Mouse (Mus musculus) CD8-positive naive resting alpha-beta T cell, adult 2 months (primary cell): ENCODE measurements around the gene Cx3cl1.

Source experiments
- DNase-seq, 2 experiments: peaks; one replicate each; pipeline ENCODE4 v3.0.0; 2022; ENCODE audit warnings: low read depth in 2 of 2, low spot score in 2 of 2

The Cx3cl1 gene

GRCm38 (mm10) chr8:94800278-94800968 is 28.6 kb downstream of the Cx3cl1 start:
- DNase-seq: no peak

- DNase-seq: no peak
Measured at GRCm38 (mm10) chr8:94801293-94802095, 29.7 kb downstream of the Cx3cl1 start.

- DNase-seq: no peak
Measured at GRCm38 (mm10) chr8:94802375-94802774, 30.6 kb downstream of the Cx3cl1 start.

- DNase-seq: no peak
Measured at GRCm38 (mm10) chr8:94803551-94803950, 31.7 kb downstream of the Cx3cl1 start.

- no peak for DNase-seq
Measured at GRCm38 (mm10) chr8:94804546-94805340, 32.9 kb downstream of the Cx3cl1 start.

- no peak for DNase-seq
Measured at GRCm38 (mm10) chr8:94805811-94806210, 34.0 kb downstream of the Cx3cl1 start.

- no peak for DNase-seq
Measured at GRCm38 (mm10) chr8:94807506-94807905, 35.7 kb downstream of the Cx3cl1 start.

- no peak for DNase-seq
Measured at GRCm38 (mm10) chr8:94808372-94808771, 36.6 kb downstream of the Cx3cl1 start.

GRCm38 (mm10) chr8:94810153-94810552 is 38.3 kb downstream of the Cx3cl1 start, which contains the start of gene Ccl17:
Gene Ccl17, plus strand, starts transcription at chr8:94810453.
- DNase-seq: no peak

- DNase-seq: no peak
Measured at GRCm38 (mm10) chr8:94810855-94811254, 39.0 kb downstream of the Cx3cl1 start.

GRCm38 (mm10) chr8:94811654-94812053 is 39.8 kb downstream of the Cx3cl1 start:
- DNase-seq: no peak

GRCm38 (mm10) chr8:94812645-94813098 is 40.9 kb downstream of the Cx3cl1 start:
- DNase-seq: peak; percentile 63 to 80

- peak; percentile 13 to 38 for DNase-seq
Measured at GRCm38 (mm10) chr8:94814556-94814955, 42.7 kb downstream of the Cx3cl1 start.

GRCm38 (mm10) chr8:94817933-94818332 is 46.1 kb downstream of the Cx3cl1 start:
- DNase-seq: no peak

- DNase-seq: no peak
Measured at GRCm38 (mm10) chr8:94819671-94820179, 47.9 kb downstream of the Cx3cl1 start.

GRCm38 (mm10) chr8:94820553-94820952 is 48.7 kb downstream of the Cx3cl1 start:
- DNase-seq: no peak

GRCm38 (mm10) chr8:94821381-94821780 is 49.6 kb downstream of the Cx3cl1 start:
- no peak for DNase-seq

- DNase-seq: peak in 1 of 2 experiments; percentile 30
Measured at GRCm38 (mm10) chr8:94822637-94823560, 51.1 kb downstream of the Cx3cl1 start.

GRCm38 (mm10) chr8:94825170-94825569 is 53.4 kb downstream of the Cx3cl1 start:
- no peak for DNase-seq

GRCm38 (mm10) chr8:94826210-94826609 is 54.4 kb downstream of the Cx3cl1 start:
- DNase-seq: no peak
